Mouse (Mus musculus): Measurements from ENCODE around the gene Sept4. TPM values are rescaled to one million over a fixed set of nuclear protein-coding genes. Genes with fewer than 3 reads are reported as not detected.

Gene Sept4
- polyA plus RNA-seq, 1 experiment from 2014 or later: 27.8 TPM

GRCm38 (mm10) chr11:87542906-87543305, 25.8 kb upstream of the Sept4 start:
- Histone ChIP-seq H3K4me1 (ENCODE audit: control insufficient read depth, insufficient read depth, low read length) (peaks cover 3% of the 10 kb centered on the region; the same call in 1 of the 2 replicates), H3K9ac (ENCODE audit: low read length) (no peak overlapping the region), H3K36me3 (ENCODE audit: control insufficient read depth, insufficient read depth) (no peaks in the 10 kb centered on the region), H3K9me3 (replicated peaks; ENCODE audit: control insufficient read depth, low read length) (no peaks in the 10 kb centered on the region), H3K4me2 (ENCODE audit: low read depth, low read length) (no peak overlapping the region), H3K27me3 (ENCODE audit: control insufficient read depth, insufficient read depth, low read length) (no peaks in the 10 kb centered on the region), H3K27ac (ENCODE audit: low read length) (no peak overlapping the region), H3K4me3 (ENCODE audit: low read length) (no peak overlapping the region)
- WGBS: 45% methylated on average over 3 of the region's 3 CpGs
- no peak for ATAC-seq (replicated peaks; ENCODE audit: extremely low read depth, insufficient read depth, low FRiP score)

GRCm38 (mm10) chr11:87553342-87553741, 15.4 kb upstream of the Sept4 start:
- no peak for ATAC-seq (replicated peaks; ENCODE audit: extremely low read depth, insufficient read depth, low FRiP score)
- H3K4me3 ChIP-seq (ENCODE audit: low read length): no peak overlapping the region
- WGBS: 78% methylated on average over 4 of the region's 4 CpGs
- H3K36me3 ChIP-seq (ENCODE audit: control insufficient read depth, insufficient read depth): no peaks in the 10 kb centered on the region
- H3K9ac ChIP-seq (ENCODE audit: low read length): no peak overlapping the region
- H3K27me3 ChIP-seq (ENCODE audit: control insufficient read depth, insufficient read depth, low read length): no peaks in the 10 kb centered on the region
- H3K9me3 ChIP-seq (replicated peaks; ENCODE audit: control insufficient read depth, low read length): no peaks in the 10 kb centered on the region
- no peak overlapping the region for H3K27ac ChIP-seq (ENCODE audit: low read length)
- H3K4me1 ChIP-seq (ENCODE audit: control insufficient read depth, insufficient read depth, low read length): peaks cover 13% of the 10 kb centered on the region
- H3K4me2 ChIP-seq (ENCODE audit: low read depth, low read length): no peak overlapping the region

- Histone ChIP-seq H3K27me3 (ENCODE audit: control insufficient read depth, insufficient read depth, low read length) (no peaks in the 10 kb centered on the region), H3K27ac (ENCODE audit: low read length) (peak overlapping the region; percentile 32; the same call in 1 of the 2 replicates), H3K36me3 (ENCODE audit: control insufficient read depth, insufficient read depth) (no peaks in the 10 kb centered on the region), H3K4me1 (ENCODE audit: control insufficient read depth, insufficient read depth, low read length) (peaks cover 13% of the 10 kb centered on the region), H3K4me3 (ENCODE audit: low read length) (no peak overlapping the region), H3K9ac (ENCODE audit: low read length) (no peak overlapping the region), H3K9me3 (replicated peaks; ENCODE audit: control insufficient read depth, low read length) (no peaks in the 10 kb centered on the region), H3K4me2 (ENCODE audit: low read depth, low read length) (no peak overlapping the region)
- WGBS: 13% methylated on average over 5 of the region's 5 CpGs
- ATAC-seq (replicated peaks; ENCODE audit: extremely low read depth, insufficient read depth, low FRiP score): peak; percentile 41
These were observed 14.3 kb upstream of the Sept4 start for GRCm38 (mm10) chr11:87554386-87554785.

DNA sequence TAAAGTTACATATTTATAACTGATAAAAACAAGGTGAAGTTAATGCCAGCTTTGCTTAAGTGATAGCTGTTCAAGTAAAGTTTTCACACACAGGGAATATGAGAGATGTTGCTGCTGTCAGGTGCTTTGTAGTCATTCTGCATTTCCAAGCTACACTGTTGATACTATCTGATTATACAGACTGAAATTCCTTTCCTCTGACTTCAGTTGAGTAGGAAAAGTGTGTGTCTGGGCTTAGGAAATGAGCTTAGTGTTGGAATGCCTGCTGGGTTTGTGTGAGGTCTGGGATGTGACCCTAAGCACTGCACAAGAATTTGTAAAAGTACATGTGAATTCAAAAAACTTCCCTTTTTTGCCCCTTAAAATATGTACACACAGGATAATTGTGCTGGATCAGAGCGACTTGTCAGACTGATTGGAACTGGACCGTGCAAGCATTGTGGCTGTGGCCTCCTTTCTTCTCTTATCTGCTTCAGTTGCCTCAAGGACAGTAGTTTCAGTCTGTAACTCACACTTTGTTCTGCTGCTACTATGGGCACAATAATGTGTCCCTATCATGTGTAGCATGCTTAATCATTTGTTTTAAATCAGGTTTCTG, 13.5 kb upstream of the Sept4 start:
- H3K36me3 ChIP-seq (ENCODE audit: control insufficient read depth, insufficient read depth): no peaks in the 10 kb centered on the region
- H3K27ac ChIP-seq (ENCODE audit: low read length): peak overlapping the region; percentile 45; the same call in 1 of the 2 replicates
- H3K4me2 ChIP-seq (ENCODE audit: low read depth, low read length): no peak overlapping the region
- peaks cover 13% of the 10 kb centered on the region for H3K4me1 ChIP-seq (ENCODE audit: control insufficient read depth, insufficient read depth, low read length)
- no peak overlapping the region for H3K4me3 ChIP-seq (ENCODE audit: low read length)
- no peak overlapping the region for H3K9ac ChIP-seq (ENCODE audit: low read length)
- WGBS: 15% methylated on average over 2 of the region's 2 CpGs
- ATAC-seq (replicated peaks; ENCODE audit: extremely low read depth, insufficient read depth, low FRiP score): 0 out of 2 replicates have a peak, but pooled peaks have one; percentile 37
- H3K27me3 ChIP-seq (ENCODE audit: control insufficient read depth, insufficient read depth, low read length): no peaks in the 10 kb centered on the region
- H3K9me3 ChIP-seq (replicated peaks; ENCODE audit: control insufficient read depth, low read length): no peaks in the 10 kb centered on the region

DNA sequence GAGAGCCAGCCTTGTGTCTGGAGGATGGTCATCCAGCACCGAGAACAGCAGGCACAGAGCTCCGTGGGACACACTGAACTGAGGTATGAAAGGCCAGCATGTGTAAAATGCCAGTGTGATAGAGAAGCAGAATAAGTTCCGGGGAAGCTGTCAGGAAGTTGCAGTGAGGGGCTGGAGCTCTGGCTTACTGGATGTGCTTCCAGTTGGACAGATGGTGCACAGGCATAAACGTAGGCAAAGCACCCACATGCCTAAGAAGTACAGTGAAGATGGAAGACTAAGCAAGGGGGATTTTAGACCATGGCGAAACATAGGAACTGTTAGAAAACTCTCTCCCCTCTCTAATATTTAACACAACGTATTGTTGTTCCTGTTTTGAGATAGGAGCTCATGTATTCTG, 7.5 kb upstream of the Sept4 start:
- Histone ChIP-seq H3K36me3 (ENCODE audit: control insufficient read depth, insufficient read depth) (no peaks in the 10 kb centered on the region), H3K4me2 (ENCODE audit: low read depth, low read length) (no peak overlapping the region), H3K4me1 (ENCODE audit: control insufficient read depth, insufficient read depth, low read length) (peaks cover 6% of the 10 kb centered on the region; the same call in 1 of the 2 replicates), H3K9me3 (replicated peaks; ENCODE audit: control insufficient read depth, low read length) (no peaks in the 10 kb centered on the region), H3K27me3 (ENCODE audit: control insufficient read depth, insufficient read depth, low read length) (no peaks in the 10 kb centered on the region), H3K9ac (ENCODE audit: low read length) (no peak overlapping the region), H3K27ac (ENCODE audit: low read length) (no peak overlapping the region), H3K4me3 (ENCODE audit: low read length) (no peak overlapping the region)
- no peak for ATAC-seq (replicated peaks; ENCODE audit: extremely low read depth, insufficient read depth, low FRiP score)
- 36% methylated on average over 6 of the region's 6 CpGs for WGBS

GRCm38 (mm10) chr11:87566501-87566900, 2.2 kb upstream of the Sept4 start, which contains the start of gene Gm11492:
Gm11492 (plus strand) TSS chr11:87566653.
- ATAC-seq (replicated peaks; ENCODE audit: extremely low read depth, insufficient read depth, low FRiP score): no peak
- H3K9me3 ChIP-seq (replicated peaks; ENCODE audit: control insufficient read depth, low read length): no peaks in the 10 kb centered on the region
- 54% methylated on average over 3 of the region's 3 CpGs for WGBS
- H3K36me3 ChIP-seq (ENCODE audit: control insufficient read depth, insufficient read depth): no peaks in the 10 kb centered on the region
- no peak within 1 kb of the TSS for H3K4me3 ChIP-seq (ENCODE audit: low read length)
- H3K4me2 ChIP-seq (ENCODE audit: low read depth, low read length): no peak within 1 kb of the TSS
- H3K4me1 ChIP-seq (ENCODE audit: control insufficient read depth, insufficient read depth, low read length): peaks cover 19% of the 10 kb centered on the region
- no peak within 1 kb of the TSS for H3K9ac ChIP-seq (ENCODE audit: low read length)
- H3K27me3 ChIP-seq (ENCODE audit: control insufficient read depth, insufficient read depth, low read length): no peaks in the 10 kb centered on the region
- peak within 1 kb of the TSS; percentile 35; the same call in 1 of the 2 replicates for H3K27ac ChIP-seq (ENCODE audit: low read length)

GRCm38 (mm10) chr11:87570743-87571142, 2.0 kb downstream of the Sept4 start:
- 15% methylated on average over 5 of the region's 5 CpGs for WGBS
- Histone ChIP-seq H3K9me3 (replicated peaks; ENCODE audit: control insufficient read depth, low read length) (no peaks in the 10 kb centered on the region), H3K9ac (ENCODE audit: low read length) (no peak overlapping the region), H3K27ac (ENCODE audit: low read length) (peak overlapping the region; percentile 44), H3K27me3 (ENCODE audit: control insufficient read depth, insufficient read depth, low read length) (no peaks in the 10 kb centered on the region), H3K4me1 (ENCODE audit: control insufficient read depth, insufficient read depth, low read length) (peaks cover 20% of the 10 kb centered on the region), H3K4me2 (ENCODE audit: low read depth, low read length) (no peak overlapping the region), H3K36me3 (ENCODE audit: control insufficient read depth, insufficient read depth) (no peaks in the 10 kb centered on the region), H3K4me3 (ENCODE audit: low read length) (no peak overlapping the region)
- 0 out of 2 replicates have a peak, but pooled peaks have one; percentile 20 for ATAC-seq (replicated peaks; ENCODE audit: extremely low read depth, insufficient read depth, low FRiP score)

GRCm38 (mm10) chr11:87571361-87571950, 2.8 kb downstream of the Sept4 start:
- Histone ChIP-seq H3K4me2 (ENCODE audit: low read depth, low read length) (peak overlapping the region; percentile 13), H3K36me3 (ENCODE audit: control insufficient read depth, insufficient read depth) (no peaks in the 10 kb centered on the region), H3K27me3 (ENCODE audit: control insufficient read depth, insufficient read depth, low read length) (no peaks in the 10 kb centered on the region), H3K9me3 (replicated peaks; ENCODE audit: control insufficient read depth, low read length) (no peaks in the 10 kb centered on the region), H3K9ac (ENCODE audit: low read length) (0 out of 2 replicates have a peak overlapping the region, but pooled peaks have one; percentile 1), H3K4me1 (ENCODE audit: control insufficient read depth, insufficient read depth, low read length) (peaks cover 20% of the 10 kb centered on the region), H3K27ac (ENCODE audit: low read length) (peak overlapping the region; percentile 44), H3K4me3 (ENCODE audit: low read length) (no peak overlapping the region)
- WGBS: 56% methylated on average over 1 of the region's 1 CpGs
- no peak for ATAC-seq (replicated peaks; ENCODE audit: extremely low read depth, insufficient read depth, low FRiP score)

GRCm38 (mm10) chr11:87573751-87574150, 5.0 kb downstream of the Sept4 start:
- no peak overlapping the region for H3K27ac ChIP-seq (ENCODE audit: low read length)
- no peaks in the 10 kb centered on the region for H3K36me3 ChIP-seq (ENCODE audit: control insufficient read depth, insufficient read depth)
- WGBS: 50% methylated on average over 7 of the region's 7 CpGs
- no peaks in the 10 kb centered on the region for H3K27me3 ChIP-seq (ENCODE audit: control insufficient read depth, insufficient read depth, low read length)
- no peak overlapping the region for H3K4me3 ChIP-seq (ENCODE audit: low read length)
- ATAC-seq (replicated peaks; ENCODE audit: extremely low read depth, insufficient read depth, low FRiP score): no peak
- H3K4me2 ChIP-seq (ENCODE audit: low read depth, low read length): no peak overlapping the region
- H3K9me3 ChIP-seq (replicated peaks; ENCODE audit: control insufficient read depth, low read length): no peaks in the 10 kb centered on the region
- peaks cover 32% of the 10 kb centered on the region for H3K4me1 ChIP-seq (ENCODE audit: control insufficient read depth, insufficient read depth, low read length)
- H3K9ac ChIP-seq (ENCODE audit: low read length): no peak overlapping the region

Measured in heart, embryonic 16.5 days (tissue).